Mouse (Mus musculus) mature B cell (primary cell): Measurements from ENCODE around the gene Set.

Source experiments
- in situ Hi-C: fragments of 300-500 bp; cut with MboI; formaldehyde crosslinking; loops from 2 replicates; pipeline ENCODE4 v1.14.3; 2019

Set gene

GRCm38 (mm10) chr2:30061215-30062166 lies 4.3 kb downstream of the Set start:
- in situ Hi-C loops = no loop called here

GRCm38 (mm10) chr2:30062249-30063093 lies 5.3 kb downstream of the Set start:
- in situ Hi-C loops = no loop called here

- in situ Hi-C loops = no loop called here
Measured at GRCm38 (mm10) chr2:30063235-30063634, 6.1 kb downstream of the Set start.

- in situ Hi-C loops = no loop called here
Measured at GRCm38 (mm10) chr2:30063791-30064190, 6.6 kb downstream of the Set start.

- in situ Hi-C loops = no loop called here
Measured at GRCm38 (mm10) chr2:30064298-30064697, 7.1 kb downstream of the Set start.

- in situ Hi-C loops = no loop called here
Measured at GRCm38 (mm10) chr2:30066046-30066901, 9.1 kb downstream of the Set start.

GRCm38 (mm10) chr2:30067031-30067888 lies 10.1 kb downstream of the Set start:
- in situ Hi-C loops = no loop called here

GRCm38 (mm10) chr2:30067962-30068361 lies 10.8 kb downstream of the Set start:
- in situ Hi-C loops = no loop called here

GRCm38 (mm10) chr2:30072875-30073274 lies 15.7 kb downstream of the Set start:
- in situ Hi-C loops = no loop called here

- in situ Hi-C loops = no loop called here
Measured at GRCm38 (mm10) chr2:30073285-30073684, 16.1 kb downstream of the Set start.

GRCm38 (mm10) chr2:30075625-30076024 lies 18.4 kb downstream of the Set start:
- in situ Hi-C loops = no loop called here

- in situ Hi-C loops = no loop called here
Measured at GRCm38 (mm10) chr2:30076439-30076838, 19.3 kb downstream of the Set start.

GRCm38 (mm10) chr2:30076959-30077358 lies 19.8 kb downstream of the Set start:
- in situ Hi-C loops = no loop called here

- in situ Hi-C loops = no loop called here
Measured at GRCm38 (mm10) chr2:30077502-30078348, 20.5 kb downstream of the Set start, which contains the start of gene Pkn3. Pkn3 (plus strand) TSS chr2:30077684.

GRCm38 (mm10) chr2:30078349-30078712 lies 21.2 kb downstream of the Set start:
- in situ Hi-C loops = no loop called here

- in situ Hi-C loops = no loop called here
Measured at GRCm38 (mm10) chr2:30078760-30079159, 21.6 kb downstream of the Set start.

GRCm38 (mm10) chr2:30080181-30080800 lies 23.1 kb downstream of the Set start:
- in situ Hi-C loops = no loop called here

- in situ Hi-C loops = no loop called here
Measured at GRCm38 (mm10) chr2:30084113-30084512, 26.9 kb downstream of the Set start.

GRCm38 (mm10) chr2:30084632-30085031 lies 27.5 kb downstream of the Set start:
- in situ Hi-C loops = no loop called here
